ENCODE assay signal across 11 mouse cellular contexts in the genomic region with DNA sequence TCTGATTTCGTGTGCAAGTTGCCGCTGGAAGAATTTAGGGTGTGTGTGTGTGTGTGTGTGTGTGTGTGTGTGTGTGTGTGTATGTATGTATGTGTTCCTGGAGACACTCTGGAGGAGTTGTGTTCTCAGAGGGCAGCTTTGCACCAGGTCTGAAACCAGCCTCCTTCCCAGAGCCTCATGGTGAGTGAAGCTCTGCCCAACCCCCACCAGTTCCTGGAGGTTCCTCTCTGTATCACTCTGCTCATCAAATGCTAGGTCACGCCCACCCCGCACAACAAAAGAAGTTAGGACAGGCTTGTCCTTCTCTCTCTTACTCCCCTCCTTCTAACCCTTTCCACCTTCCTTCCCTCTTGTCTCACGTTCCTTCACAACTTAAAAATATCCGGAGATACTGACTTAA.
DNase-seq lines count a peak whose midpoint lies in the region; ATAC-seq lines count a peak whose summit lies in the region.
"Had no signal": no experiment of that assay in that cellular context is flagged by ENCODE, and none has a peak within 500 bp of the region (broad histone marks: within the 10 kb centered on the region; RNA-seq: fewer than 3 reads in every experiment).

No protein-coding gene starts in this region.

- no peak overlapping the region for H3K4me3 ChIP-seq in midbrain, embryonic 11.5 days (ENCODE audit: low read depth, low read length)
- no peak overlapping the region for H3K4me3 ChIP-seq in midbrain, embryonic 15.5 days
- H3K4me3 ChIP-seq: forebrain, embryonic 15.5 days had no signal

- peaks cover 3% of the 10 kb centered on the region for H3K4me1 ChIP-seq in midbrain, embryonic 11.5 days (ENCODE audit: control insufficient read depth, insufficient read depth, low read length)
- peaks cover 11% of the 10 kb centered on the region for H3K4me1 ChIP-seq in midbrain, embryonic 15.5 days

- H3K9me3 ChIP-seq in midbrain, embryonic 11.5 days (ENCODE audit: control insufficient read depth, low read length): no peaks in the 10 kb centered on the region
- H3K9me3 ChIP-seq in midbrain, embryonic 15.5 days: no peaks in the 10 kb centered on the region
- H3K9me3 ChIP-seq: forebrain, embryonic 15.5 days had no signal

- no peak overlapping the region for H3K27ac ChIP-seq in midbrain, embryonic 11.5 days (ENCODE audit: low read depth, low read length)
- H3K27ac ChIP-seq in midbrain, embryonic 15.5 days: no peak overlapping the region
- H3K27ac ChIP-seq: forebrain, embryonic 15.5 days had no signal

- 37% methylated on average over 6 of the region's 6 CpGs for WGBS in midbrain, embryonic 11.5 days
- WGBS in midbrain, embryonic 15.5 days: 34% methylated on average over 6 of the region's 6 CpGs

- no peak overlapping the region for H3K4me2 ChIP-seq in midbrain, embryonic 11.5 days
- no peak overlapping the region for H3K4me2 ChIP-seq in midbrain, embryonic 15.5 days
- H3K4me2 ChIP-seq: forebrain, embryonic 15.5 days had no signal

- H3K36me3 ChIP-seq in midbrain, embryonic 11.5 days (ENCODE audit: control insufficient read depth, insufficient read depth, low read length): peaks cover 3% of the 10 kb centered on the region; the same call in 1 of the 2 replicates
- no peaks in the 10 kb centered on the region for H3K36me3 ChIP-seq in midbrain, embryonic 15.5 days (replicated peaks)
- H3K36me3 ChIP-seq: forebrain, embryonic 15.5 days had no signal

- H3K27me3 ChIP-seq in midbrain, embryonic 11.5 days (ENCODE audit: control insufficient read depth, insufficient read depth, low read length): no peaks in the 10 kb centered on the region
- H3K27me3 ChIP-seq in midbrain, embryonic 15.5 days (replicated peaks): no peaks in the 10 kb centered on the region
- H3K27me3 ChIP-seq: forebrain, embryonic 15.5 days had no signal

- no peak overlapping the region for H3K9ac ChIP-seq in midbrain, embryonic 11.5 days (ENCODE audit: low read length)
- no peak overlapping the region for H3K9ac ChIP-seq in midbrain, embryonic 15.5 days
- H3K9ac ChIP-seq: forebrain, embryonic 15.5 days had no signal

- ATAC-seq in midbrain, embryonic 11.5 days (ENCODE audit: low FRiP score): peak; percentile 58; the same call in 1 of the 2 replicates
- ATAC-seq in midbrain, embryonic 15.5 days (replicated peaks): no peak
- ATAC-seq in megakaryocyte progenitor cell, adult 5-6 weeks (replicated peaks; ENCODE audit: poor library complexity): peak; percentile 45
- ATAC-seq: forebrain, embryonic 15.5 days had no signal

- peak; percentile 7 for DNase-seq in adrenal gland, postnatal 10 days
- no peak for DNase-seq in adrenal gland, postnatal 25 days
- no peak for DNase-seq in midbrain, embryonic 11.5 days (ENCODE audit: low spot score, missing footprints)
- peak; percentile 31 for DNase-seq in c-Kit-positive CD71-positive TER-119-negative erythroid progenitor cells, embryonic 14.5 days (ENCODE audit: low read depth)
- no peak for DNase-seq in gastrocnemius, postnatal 25 days
- DNase-seq in frontal cortex, postnatal 36 days (ENCODE audit: low spot score in 2 of 2): no peak
- DNase-seq: kidney, postnatal 25 days; lung, postnatal 10 days had no signal

Comparison
In these comparisons a context has a peak if more than half of its experiments do, and no peak if none do; other contexts are left out.
1. DNase-seq: peak in adrenal gland, postnatal 10 days (single experiment) and c-Kit-positive CD71-positive TER-119-negative erythroid progenitor cells, embryonic 14.5 days (single experiment); none in adrenal gland, postnatal 25 days (single experiment), midbrain, embryonic 11.5 days (single experiment), gastrocnemius, postnatal 25 days (single experiment) and frontal cortex, postnatal 36 days (0 of 2).